Mouse (Mus musculus) adrenal gland, postnatal 14 days (tissue): ENCODE measurements around the gene Ntsr2. TPM values are rescaled to one million over a fixed set of nuclear protein-coding genes. Genes with fewer than 3 reads are reported as not detected.

Experiments
- DNase-seq: peaks from one replicate; pipeline ENCODE4 v3.0.0; 2021; ENCODE audit warnings: mixed read lengths
- long read RNA-seq, 2 experiments: library from polyadenylated mRNA; stranded (forward); transcript quantifications; one replicate each; pipeline ENCODE4 v2.0.0; 2021
- total RNA-seq: library from RNA; stranded (reverse); gene quantifications from 2 replicates; pipeline ENCODE4 v1.2.3, GENCODE M21; 2021

Gene Ntsr2
- total RNA-seq, result not detected in 2 replicates
- long read RNA-seq, experiment 1, partial matches to known transcripts, result 0 of 1 reads
- long read RNA-seq, experiment 1, other reads (novel, unspliced or antisense), result 0 of 1 reads
- long read RNA-seq, experiment 2, partial matches to known transcripts, result 0 of 1 reads
- long read RNA-seq, experiment 2, other reads (novel, unspliced or antisense), result 1 of 1 reads

DNA sequence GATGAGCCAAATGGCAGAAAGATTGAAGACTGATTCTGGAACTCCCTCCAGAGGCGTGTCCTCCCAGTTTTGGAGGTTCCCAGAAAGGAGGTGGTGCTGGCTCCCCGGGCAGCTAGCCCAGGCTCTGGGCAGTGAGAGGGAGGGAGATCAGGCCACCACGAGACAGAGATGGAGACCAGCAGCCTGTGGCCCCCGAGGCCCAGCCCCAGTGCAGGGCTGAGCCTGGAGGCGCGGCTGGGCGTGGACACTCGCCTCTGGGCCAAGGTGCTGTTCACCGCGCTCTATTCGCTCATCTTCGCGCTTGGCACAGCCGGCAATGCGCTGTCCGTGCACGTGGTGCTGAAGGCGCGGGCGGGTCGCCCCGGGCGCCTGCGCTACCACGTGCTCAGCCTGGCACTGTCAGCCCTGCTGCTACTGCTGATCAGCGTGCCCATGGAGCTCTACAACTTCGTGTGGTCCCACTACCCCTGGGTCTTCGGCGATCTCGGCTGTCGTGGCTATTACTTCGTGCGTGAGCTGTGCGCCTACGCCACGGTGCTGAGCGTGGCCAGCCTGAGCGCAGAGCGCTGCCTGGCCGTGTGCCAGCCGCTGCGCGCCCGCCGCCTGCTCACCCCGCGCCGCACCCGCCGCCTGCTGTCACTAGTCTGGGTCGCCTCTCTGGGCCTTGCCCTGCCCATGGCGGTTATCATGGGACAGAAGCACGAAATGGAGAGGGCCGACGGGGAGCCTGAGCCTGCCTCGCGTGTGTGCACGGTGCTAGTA is at the start of gene Ntsr2:
Gene Ntsr2 (plus strand): TSS at position 51 of the 762 bp plus-strand sequence.
- peak; percentile 93 for DNase-seq

DNA sequence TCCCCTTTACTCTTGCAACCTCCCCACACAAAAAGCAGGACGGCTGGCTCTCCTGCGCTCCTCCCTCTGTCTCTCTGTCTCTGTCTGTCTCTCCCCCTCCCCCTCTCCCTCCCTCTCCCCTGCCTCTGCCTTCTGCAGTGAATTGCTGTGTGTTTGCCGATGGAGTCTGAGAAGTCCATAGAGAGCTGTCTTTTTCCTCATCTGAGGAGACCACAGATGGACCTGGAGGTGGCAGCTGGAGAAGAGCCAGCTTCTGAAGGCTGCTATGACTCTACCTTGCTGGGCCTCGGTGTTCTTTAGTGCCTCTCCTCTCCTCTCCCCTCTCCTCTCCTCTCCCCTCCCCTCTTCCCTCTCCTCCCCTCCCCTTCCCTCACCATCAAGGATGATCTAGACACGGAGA is 47.6 kb upstream of the Ntsr2 start:
- no peak for DNase-seq

DNA sequence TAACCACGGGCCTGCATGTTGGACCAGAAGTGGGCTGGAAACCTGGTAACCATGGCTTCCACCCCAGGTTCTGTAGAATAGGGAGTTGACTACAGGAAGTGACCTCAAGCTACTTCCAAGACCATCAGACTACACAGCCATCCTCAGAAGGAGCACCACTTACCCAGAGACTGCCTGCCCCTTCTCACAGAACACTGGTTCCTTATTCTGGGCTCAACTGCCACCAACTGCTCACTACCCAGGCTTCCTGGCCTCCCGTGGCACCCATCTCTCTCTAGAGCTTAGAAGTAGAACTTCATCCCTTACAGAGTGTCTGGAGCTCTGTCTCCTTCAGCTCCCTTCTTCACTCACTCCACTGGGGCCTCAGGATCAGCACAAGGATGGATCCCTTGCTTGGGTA is 42.2 kb upstream of the Ntsr2 start, which contains the start of gene Lpin1:
Gene Lpin1 (minus strand): TSS at position 31 of the 400 bp plus-strand sequence.
- DNase-seq, result no peak

DNA sequence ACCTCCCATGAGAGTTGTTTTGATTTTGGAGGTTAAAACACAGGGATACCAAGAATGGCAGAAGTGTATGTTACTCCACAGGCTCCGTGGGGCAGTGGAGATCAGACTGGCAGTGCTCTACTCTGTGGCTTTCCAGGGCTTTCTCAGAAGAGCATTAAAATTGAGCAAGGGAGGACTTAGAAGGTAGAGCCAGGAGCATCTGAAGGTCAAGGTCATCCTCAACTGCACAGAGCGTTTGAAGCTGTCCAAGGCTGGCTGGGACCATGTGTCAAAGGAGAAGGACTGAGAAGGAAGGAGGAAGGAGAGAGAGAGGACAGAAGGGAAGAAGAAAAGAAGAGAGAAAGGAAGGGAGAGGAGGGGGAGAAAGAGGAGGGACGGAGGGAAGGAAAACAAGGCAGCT is 38.6 kb upstream of the Ntsr2 start:
- DNase-seq, result peak; percentile 32

DNA sequence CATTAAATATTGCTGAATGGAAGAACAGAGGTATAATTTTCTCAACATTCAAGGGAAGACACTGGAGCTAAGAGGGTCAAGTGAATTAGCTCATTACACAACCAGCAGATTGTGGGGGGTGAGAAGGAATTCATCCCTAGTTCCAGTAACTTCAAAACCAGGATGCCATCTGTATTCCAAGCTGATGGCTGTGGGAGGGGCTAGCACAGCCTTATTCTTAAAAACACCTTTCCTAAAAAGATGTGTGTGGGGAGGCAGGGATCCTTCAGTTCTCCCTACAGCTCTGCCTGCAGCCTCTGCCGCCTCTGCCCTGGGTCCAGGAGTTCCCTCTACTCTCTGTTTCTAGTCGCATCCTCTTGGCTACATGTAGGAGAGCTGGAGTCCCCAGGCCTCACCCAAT is 37.4 kb upstream of the Ntsr2 start:
- DNase-seq, result no peak

DNA sequence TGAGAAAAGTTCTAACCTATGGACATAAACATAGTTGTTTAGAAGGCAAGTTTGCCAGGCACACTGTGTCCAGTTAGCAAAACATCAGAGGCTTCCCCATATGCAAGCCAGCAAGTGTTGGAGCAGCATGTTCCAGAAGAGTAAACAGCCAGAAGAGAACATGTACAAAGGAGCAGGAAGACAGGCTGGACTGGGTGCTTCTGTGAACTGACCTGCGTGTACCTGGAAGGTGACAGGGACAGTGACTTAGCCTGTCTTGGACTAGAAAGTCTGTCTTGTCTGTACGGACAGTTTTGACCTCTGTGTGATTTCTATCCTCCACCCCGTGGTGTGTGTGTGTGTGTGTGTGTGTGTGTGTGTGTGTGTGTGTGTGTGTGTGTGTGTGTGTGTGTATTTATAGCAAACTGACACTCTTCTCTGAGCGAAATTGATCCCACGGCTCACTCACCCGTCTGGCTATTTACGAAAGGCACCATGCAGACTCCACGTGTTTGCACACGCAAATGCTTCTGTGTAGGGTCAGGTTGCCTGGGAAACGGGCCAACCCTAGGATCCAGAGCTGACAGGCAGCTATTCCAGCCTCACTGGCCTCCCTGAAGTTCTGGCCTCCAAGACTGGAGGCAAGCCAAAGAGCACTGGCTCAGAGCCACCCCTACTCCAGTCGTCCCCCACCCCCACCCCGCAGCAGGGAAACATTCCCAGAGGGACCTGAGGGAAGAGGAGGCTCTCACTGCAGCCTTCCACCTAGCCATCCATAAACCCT is 34.5 kb upstream of the Ntsr2 start:
- peak; percentile 91 for DNase-seq

DNA sequence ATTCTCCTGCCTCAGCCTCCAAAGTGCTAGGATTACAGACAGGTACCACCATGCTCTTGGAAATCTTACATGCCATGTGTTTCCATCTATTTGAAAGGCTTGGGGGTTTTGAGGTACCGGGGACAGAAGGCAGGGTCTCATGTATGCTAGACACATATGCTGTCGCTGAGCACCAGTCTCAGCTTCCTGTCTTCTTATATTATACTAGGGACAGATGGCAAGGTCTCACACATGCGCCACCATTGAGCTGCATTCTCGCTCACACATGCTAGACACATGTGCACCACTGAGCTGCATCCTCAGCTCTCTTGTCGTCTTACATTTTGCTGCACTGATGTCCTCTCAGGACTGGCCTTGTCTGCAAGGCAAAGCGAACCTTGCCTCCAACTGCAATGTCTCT is 33.7 kb upstream of the Ntsr2 start:
- no peak for DNase-seq

DNA sequence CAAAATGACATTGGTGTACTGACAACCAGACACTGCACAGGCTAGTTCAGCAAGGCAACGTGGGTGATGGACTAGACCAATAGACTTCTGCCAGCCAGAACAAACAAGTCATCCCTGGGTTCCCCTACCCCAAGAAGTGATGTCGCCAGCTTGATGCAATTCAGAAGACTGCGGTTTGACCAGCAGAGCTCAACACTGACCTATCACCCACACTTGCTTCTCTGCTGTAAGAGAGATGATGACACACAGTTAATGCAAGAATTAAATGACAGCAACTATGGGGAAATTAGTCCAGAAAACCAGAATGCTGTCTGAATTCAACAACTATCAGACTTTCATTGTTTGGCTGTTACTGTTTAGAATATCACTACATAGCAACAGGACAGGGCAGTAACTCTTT is 33.0 kb upstream of the Ntsr2 start:
- peak; percentile 47 for DNase-seq

DNA sequence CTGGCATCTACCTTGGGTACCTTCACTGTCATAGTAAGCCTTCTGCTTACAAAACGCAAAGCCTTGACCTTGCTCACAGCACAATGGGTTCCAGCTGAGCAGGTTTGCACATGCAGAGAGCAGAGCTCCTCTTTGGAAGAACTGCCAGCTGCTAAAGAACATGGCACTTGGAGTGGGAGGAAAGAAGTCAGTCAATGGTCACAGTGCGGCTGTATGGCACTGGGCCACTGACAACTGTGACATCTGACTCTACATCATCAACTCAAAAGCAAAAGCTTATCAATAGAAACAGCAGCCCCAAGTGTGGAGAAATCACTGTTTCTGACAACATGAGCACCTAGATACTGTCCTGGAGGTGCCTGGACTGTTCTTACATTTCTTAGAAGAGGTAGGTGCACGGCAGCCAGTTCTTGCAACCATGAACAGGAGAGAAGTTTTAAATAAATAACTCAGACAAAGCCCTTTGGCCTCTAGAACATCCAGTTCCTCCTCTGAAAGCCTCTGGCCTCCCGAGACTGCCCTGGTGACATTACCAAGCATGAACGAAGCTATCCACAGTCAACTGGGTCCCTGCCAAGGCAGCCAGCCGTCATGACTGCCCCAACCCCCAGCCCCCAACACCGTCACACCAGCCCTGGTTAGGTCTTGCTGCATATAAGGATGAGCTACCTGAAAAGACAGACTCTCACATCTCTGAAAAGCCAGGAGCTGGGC is 22.9 kb upstream of the Ntsr2 start:
- DNase-seq, result peak; percentile 75

DNA sequence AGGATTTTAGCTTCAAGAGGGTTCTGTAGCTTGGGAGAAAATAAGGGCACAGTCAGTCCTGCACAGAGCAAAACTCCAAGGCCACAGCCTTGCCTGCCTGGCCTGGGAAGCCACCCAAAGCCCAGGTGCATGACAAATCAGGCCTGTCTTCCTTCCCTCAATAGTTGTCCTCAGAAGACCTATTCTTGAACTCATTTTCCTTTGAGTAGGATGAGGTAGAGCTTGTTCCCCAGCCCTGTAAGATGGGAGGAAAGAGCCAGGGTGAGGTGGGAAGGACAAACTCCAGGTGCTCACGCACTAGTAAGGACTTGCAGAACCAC is 22.4 kb upstream of the Ntsr2 start:
- no peak for DNase-seq

DNA sequence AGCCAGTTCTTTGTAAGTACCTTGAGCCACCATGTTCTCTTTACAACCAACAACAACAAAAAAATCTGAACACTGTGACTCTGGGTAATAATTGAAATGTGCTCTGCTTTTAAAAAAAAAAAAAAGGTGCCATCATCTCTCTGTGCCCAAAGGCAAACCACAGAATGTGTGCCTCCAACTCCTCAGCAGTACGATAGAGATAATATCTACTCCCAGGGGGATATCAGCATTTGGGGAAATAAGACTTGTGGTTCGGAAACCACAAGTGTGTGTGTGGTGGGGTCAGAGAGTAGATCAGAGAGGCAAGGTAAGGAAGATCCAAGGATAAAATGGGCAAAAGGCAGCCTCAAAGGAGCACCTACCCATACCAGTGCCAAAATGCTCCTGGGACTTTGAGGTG is 21.8 kb upstream of the Ntsr2 start:
- no peak for DNase-seq

DNA sequence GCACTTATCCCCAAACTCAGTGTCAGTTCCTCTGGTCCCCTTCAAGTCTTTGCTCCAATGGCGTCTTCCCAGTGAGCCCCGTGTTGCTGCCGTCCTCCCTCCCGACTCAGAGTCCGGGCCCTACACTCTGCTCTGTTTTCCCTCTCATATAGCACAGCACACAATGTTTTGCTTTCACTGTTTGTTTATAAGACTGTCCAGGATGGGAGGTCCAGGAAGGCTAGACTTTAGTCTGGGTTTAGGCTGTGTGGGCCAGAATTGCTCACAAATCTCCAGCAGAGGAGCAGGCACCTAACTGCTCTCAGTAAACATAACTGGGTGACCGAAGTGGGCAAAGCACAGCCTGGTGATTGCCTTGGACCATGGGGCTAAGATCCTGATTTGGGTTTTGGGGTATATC is 19.9 kb upstream of the Ntsr2 start:
- no peak for DNase-seq

DNA sequence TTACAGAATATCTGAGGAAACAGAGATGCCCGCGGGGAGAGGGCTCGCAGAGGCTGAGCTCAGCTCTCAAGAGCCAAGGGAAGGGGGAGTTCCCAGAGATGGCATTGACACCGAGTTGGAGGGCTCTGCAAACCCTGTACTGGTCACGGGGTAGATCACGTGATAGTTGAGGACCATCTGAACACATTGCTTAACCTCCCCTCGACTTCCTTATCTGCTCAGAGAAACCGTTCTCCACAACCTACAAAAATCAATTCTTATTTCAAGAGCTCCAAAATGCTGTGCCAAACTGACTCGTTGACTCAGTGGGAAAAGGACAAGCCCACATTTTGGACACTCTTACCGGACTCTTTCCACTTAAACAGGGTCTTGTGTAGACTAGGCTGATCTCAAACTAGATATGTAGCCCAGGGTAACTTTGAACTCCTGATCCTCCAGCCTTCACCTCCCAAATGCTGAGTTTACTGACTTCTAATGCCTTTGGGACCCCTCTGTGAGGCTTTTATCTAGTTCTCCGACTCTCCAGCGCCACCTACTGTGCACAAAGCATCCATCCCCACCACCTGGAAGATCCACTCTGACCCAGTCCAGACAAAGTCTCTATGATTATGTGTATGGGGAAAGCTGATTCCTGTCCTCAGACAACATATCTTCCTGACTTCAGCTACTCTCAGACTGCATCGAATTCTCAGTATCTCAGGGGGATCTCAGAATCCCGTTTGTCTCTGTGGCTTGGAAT is 18.9 kb upstream of the Ntsr2 start:
- DNase-seq, result peak; percentile 73

DNA sequence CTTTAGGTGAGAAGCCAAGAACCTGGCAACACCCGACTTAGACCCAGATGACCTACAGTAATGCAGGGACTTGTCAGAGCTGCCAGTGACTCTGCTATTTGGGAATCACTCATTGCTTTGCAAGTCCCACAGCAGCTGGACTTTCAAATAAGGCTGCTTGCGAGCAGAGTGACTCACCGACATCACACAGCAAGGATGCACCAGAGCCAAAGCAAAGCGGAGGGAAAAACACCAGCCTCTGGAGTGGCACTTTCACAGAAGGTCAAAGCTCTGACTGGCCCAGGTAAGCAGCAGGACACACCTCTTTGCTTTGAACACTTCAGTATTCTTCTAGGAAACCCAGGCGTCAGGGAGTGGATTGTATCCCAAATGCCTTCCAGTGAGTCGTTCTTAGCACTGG is 17.4 kb upstream of the Ntsr2 start:
- DNase-seq, result no peak

DNA sequence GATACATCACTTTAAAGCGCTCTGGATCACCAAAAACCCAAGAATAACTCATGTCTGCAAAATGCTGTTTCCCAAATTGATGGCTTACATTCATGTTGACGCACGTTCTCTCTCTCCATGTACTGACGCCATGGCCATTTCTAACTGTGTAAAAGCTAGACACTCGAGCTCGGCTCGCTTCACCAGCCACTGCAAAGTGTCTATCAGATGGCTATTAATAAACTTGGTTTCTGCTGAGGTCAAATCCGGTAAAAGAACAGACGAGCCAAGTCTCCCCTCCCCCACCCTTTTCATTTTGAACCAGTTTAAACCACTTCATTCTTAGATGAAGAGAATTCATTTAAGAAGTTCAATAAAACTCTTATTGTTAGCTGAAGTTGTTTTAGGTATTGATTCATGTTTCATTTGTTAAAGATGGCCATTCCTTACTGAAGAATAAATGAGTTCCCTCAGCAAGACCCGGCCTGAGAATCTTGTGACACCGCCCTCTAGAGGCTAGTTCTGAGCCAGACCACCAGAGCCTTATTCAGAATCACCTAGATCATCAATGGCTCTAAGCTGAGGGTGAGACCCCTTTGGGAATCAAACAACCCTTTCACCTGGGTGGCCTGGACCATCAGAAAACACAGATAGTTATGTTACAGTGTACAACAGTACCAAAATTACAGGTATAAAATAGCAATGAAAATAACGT is 14.0 kb upstream of the Ntsr2 start:
- DNase-seq, result no peak

DNA sequence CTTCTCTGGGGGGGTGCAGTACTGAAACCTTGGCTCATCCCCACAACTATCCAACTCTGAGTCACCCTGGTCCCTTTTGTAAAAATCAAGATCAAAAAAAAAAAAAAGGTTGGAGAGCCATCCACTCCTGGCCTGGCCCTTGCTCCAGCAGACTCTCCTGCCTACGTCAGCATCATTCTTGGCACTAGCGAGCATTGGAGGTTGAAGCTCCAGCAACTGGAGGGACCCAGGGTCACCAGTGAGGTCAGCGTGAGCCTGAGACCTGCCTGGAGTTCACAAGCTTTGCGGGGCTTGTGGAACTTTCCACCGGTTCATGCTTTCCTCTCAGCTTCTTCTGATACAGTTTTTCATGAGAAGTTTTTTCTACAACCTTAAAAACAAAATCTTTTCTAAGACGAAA is 13.1 kb upstream of the Ntsr2 start:
- peak; percentile 65 for DNase-seq

DNA sequence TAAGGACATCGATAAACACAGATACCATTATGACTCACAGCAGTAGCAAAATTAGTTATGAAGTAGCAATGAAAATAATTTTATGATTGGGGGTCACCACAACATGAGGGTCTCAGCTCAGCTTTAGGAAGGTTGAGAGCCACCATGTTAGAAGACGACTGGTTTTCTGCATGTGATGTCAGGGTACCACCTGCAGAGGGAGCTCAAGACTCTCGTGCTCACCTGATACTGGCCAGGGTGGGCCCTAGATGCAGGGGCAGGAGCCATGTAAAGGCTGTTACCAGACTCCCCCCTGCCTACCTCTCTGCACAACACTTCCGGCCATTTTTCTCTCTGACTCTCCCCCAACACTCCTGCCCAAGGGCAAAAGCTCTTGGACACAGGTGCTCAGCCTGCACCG is 11.2 kb upstream of the Ntsr2 start:
- DNase-seq, result no peak

DNA sequence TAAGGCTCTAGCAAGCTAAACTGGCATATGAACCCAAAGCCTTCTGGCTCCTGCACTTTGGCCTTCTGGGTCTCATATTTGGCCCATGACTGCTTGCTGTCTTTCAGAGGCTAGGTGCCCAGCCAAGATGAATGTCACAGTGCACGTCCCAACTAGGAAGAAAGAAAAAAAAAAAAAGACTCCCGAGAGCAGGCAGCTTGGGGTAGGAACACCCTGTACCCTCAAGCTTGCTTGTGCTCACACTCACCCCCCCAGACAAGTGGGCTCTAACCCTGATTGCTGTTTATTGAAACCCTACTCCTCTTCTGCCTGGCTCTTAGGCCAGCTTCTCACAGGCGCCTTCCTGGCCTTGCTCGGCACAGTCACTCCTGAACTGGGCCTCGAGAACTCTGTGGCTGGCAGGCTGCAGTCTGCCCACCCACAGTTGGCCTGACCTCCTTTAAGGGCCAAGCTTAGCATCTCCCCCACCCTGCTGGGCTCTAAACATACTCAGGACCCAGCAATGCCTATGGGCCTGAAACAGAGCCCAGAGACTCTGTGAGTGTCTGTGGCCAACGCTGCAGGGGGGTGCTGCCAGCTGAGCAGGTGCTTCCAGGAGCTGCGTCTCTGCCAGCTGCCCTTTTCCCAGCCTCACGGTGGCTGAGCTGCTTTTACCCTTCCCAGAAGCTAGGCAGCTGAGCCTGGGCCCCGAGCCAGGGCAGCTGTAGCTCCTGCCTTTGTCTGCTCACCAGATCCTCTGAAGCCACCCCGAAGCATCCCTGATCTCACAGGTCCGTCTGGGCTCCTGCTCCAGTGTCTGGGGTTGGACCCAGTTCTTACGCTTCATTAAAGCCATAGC is 9.5 kb upstream of the Ntsr2 start:
- peak; percentile 59 for DNase-seq

DNA sequence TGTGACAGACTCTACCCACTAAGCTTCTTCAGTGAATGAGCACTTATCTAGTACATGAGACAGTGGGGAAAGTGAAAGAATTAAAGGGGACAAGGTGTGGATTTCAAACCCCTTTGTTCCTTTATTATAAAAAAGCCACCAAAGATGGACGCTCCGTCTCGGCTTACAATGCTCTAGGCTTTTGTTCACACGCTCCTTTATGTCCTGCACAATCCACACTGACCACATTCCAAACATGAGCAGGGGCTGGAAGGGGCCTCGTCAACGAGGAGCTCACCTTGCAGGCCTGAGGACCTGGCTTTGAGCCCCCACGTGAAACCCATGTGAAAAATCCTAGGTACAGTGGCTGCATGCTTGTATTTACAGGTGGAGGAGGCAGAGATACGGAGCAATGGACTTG is 8.5 kb upstream of the Ntsr2 start:
- no peak for DNase-seq

DNA sequence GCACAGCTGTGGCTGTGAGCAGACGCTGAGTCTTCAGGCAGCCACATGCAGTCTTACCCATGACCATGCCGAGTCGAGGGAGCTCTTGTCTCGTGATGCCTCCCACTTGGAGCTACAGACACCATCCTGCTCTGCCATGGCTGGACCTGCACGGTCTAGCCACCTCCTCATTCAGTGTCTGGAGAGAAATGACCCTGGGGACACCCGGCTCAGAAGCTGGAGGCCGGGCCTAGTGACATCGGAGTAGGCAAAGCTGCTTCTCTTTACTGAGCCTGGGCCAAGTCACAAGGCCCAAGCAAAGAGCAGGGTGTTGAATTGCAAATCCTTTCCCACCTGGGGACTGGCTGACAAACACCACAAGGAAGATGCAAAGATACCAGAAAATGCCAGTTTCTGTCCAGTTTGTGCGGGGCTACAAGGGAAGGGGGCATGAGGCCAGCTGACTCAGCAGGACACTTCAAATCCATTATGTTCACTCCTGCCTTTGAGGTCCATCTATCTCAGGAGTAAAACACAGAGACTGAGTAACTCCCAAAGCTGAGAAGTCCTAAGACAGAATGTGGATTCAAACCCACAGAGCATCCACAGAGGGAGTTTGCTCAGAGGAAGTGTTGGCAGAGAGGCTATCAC is 6.3 kb upstream of the Ntsr2 start:
- no peak for DNase-seq
